Mouse (Mus musculus) limb, embryonic 14.5 days (tissue): ENCODE measurements at regions not wholly inside any gene's neighbourhood (a gene's known extent, or its start where the extent isn't known, plus 50 kb on each side); places are given as distances from the start of the nearest gene placed in this dataset.

Experiments
- ATAC-seq: fragments of 200-750 bp; cut with Nextera tagmentation; 2 replicates; pipeline ENCODE4 v1.8.0; 2017; ENCODE audit warnings: low read depth, moderate number of reproducible peaks, moderate TSS enrichment; ENCODE audit not compliant: low FRiP score
- DNase-seq: peaks from one replicate; pipeline ENCODE4 v3.0.0-alpha.2; 2015; ENCODE audit warnings: low spot score
- H3K27ac ChIP-seq: fragments of 300-500 bp; sonication (generic); replicated peaks from 2 replicates; pipeline ENCODE4 v1.5.1; 2014; ENCODE audit warnings: low read depth, mild to moderate bottlenecking, low read length, moderate library complexity, mixed read lengths
- H3K27me3 ChIP-seq: fragments of 300-500 bp; sonication (generic); 2 replicates; pipeline ENCODE4 v1.6.1; 2014; ENCODE audit warnings: low read length, mixed read lengths; ENCODE audit not compliant: control insufficient read depth, insufficient read depth
- H3K36me3 ChIP-seq: fragments of 300-500 bp; sonication (generic); 2 replicates; pipeline ENCODE4 v1.6.1; 2014; ENCODE audit warnings: mild to moderate bottlenecking, low read length, moderate library complexity, mixed read lengths; ENCODE audit not compliant: control insufficient read depth, insufficient read depth
- H3K4me1 ChIP-seq: fragments of 300-500 bp; sonication (generic); 2 replicates; pipeline ENCODE4 v1.6.1; 2014; ENCODE audit warnings: antibody characterized with exemption, low read length, mixed read lengths; ENCODE audit not compliant: control insufficient read depth, insufficient read depth
- H3K4me2 ChIP-seq: fragments of 300-500 bp; sonication (generic); replicated peaks from 2 replicates; pipeline ENCODE4 v1.6.1; 2014; ENCODE audit warnings: low read depth, mild to moderate bottlenecking, low read length, moderate library complexity; ENCODE audit not compliant: severe bottlenecking
- H3K4me3 ChIP-seq: fragments of 300-500 bp; sonication (generic); replicated peaks from 2 replicates; pipeline ENCODE4 v1.5.1; 2014; ENCODE audit warnings: low read length
- H3K9ac ChIP-seq: fragments of 300-500 bp; sonication (generic); 2 replicates; pipeline ENCODE4 v1.6.1; 2014; ENCODE audit warnings: mild to moderate bottlenecking, low read depth, low read length, moderate library complexity; ENCODE audit not compliant: severe bottlenecking
- H3K9me3 ChIP-seq: fragments of 300-500 bp; sonication (generic); 2 replicates; pipeline ENCODE4 v1.6.1; 2016; ENCODE audit warnings: low read length; ENCODE audit not compliant: control insufficient read depth
- POLR2A ChIP-seq: fragments of 200-500 bp; IDR thresholded peaks from 2 replicates; pipeline ENCODE4 v1.8.0; 2012; ENCODE audit warnings: inconsistent platforms, mild to moderate bottlenecking, moderate library complexity, borderline replicate concordance; ENCODE audit not compliant: insufficient read depth, insufficient read length; ENCODE audit errors: extremely low read depth
- WGBS: fragments of 180-500 bp; shearing (Covaris S2); extraction: QIAGEN DNeasy Blood & Tissue Kit; methylation state at CpG from one replicate; pipeline ENCODE4 v1.1.7; 2014; 5-methylcytosine and 5-hydroxymethylcytosine counted together

GRCm38 (mm10) chr11:24328481-24328880, 250.6 kb downstream of the Bcl11a start:
- H3K4me2 ChIP-seq = no peak overlapping the region
- WGBS = 53% methylated on average over 4 of the region's 4 CpGs
- no peaks in the 10 kb centered on the region for H3K27me3 ChIP-seq
- no peak for TF ChIP-seq POLR2A
- H3K27ac ChIP-seq = no peak overlapping the region
- no peaks in the 10 kb centered on the region for H3K4me1 ChIP-seq
- H3K4me3 ChIP-seq = no peak overlapping the region
- H3K9me3 ChIP-seq = no peaks in the 10 kb centered on the region
- DNase-seq = no peak
- H3K9ac ChIP-seq = no peak overlapping the region
- ATAC-seq = no peak
- H3K36me3 ChIP-seq = no peaks in the 10 kb centered on the region

GRCm38 (mm10) chr11:24330366-24331124, 252.7 kb downstream of the Bcl11a start:
- DNase-seq (no peak), ATAC-seq (no peak)
- Histone ChIP-seq H3K4me3 (no peak overlapping the region), H3K36me3 (no peaks in the 10 kb centered on the region), H3K27me3 (no peaks in the 10 kb centered on the region), H3K4me1 (no peaks in the 10 kb centered on the region), H3K9ac (no peak overlapping the region), H3K9me3 (no peaks in the 10 kb centered on the region), H3K4me2 (no peak overlapping the region), H3K27ac (no peak overlapping the region)
- 50% methylated on average over 10 of the region's 10 CpGs for WGBS
- TF ChIP-seq POLR2A = no peak

GRCm38 (mm10) chr11:24332241-24332640, 254.4 kb downstream of the Bcl11a start:
- DNase-seq = no peak
- Histone ChIP-seq H3K9ac (no peak overlapping the region), H3K9me3 (no peaks in the 10 kb centered on the region), H3K4me3 (no peak overlapping the region), H3K4me2 (no peak overlapping the region), H3K27ac (no peak overlapping the region), H3K27me3 (no peaks in the 10 kb centered on the region), H3K36me3 (no peaks in the 10 kb centered on the region), H3K4me1 (no peaks in the 10 kb centered on the region)
- no peak for ATAC-seq
- 84% methylated on average over 3 of the region's 3 CpGs for WGBS
- no peak for TF ChIP-seq POLR2A

GRCm38 (mm10) chr11:24333111-24333510, 255.3 kb downstream of the Bcl11a start:
- ATAC-seq (no peak), DNase-seq (no peak)
- H3K27ac ChIP-seq = no peak overlapping the region
- H3K9me3 ChIP-seq = no peaks in the 10 kb centered on the region
- WGBS = 89% methylated on average over 6 of the region's 6 CpGs
- no peaks in the 10 kb centered on the region for H3K27me3 ChIP-seq
- H3K4me2 ChIP-seq = no peak overlapping the region
- no peaks in the 10 kb centered on the region for H3K36me3 ChIP-seq
- TF ChIP-seq POLR2A = no peak
- no peak overlapping the region for H3K4me3 ChIP-seq
- H3K9ac ChIP-seq = no peak overlapping the region
- no peaks in the 10 kb centered on the region for H3K4me1 ChIP-seq

GRCm38 (mm10) chr11:24335256-24335655, 257.4 kb downstream of the Bcl11a start:
- 94% methylated on average over 4 of the region's 4 CpGs for WGBS
- H3K36me3 ChIP-seq = no peaks in the 10 kb centered on the region
- H3K27me3 ChIP-seq = no peaks in the 10 kb centered on the region
- DNase-seq (no peak), ATAC-seq (no peak)
- H3K9me3 ChIP-seq = no peaks in the 10 kb centered on the region
- no peak overlapping the region for H3K9ac ChIP-seq
- H3K4me3 ChIP-seq = no peak overlapping the region
- no peak for TF ChIP-seq POLR2A
- no peak overlapping the region for H3K4me2 ChIP-seq
- no peaks in the 10 kb centered on the region for H3K4me1 ChIP-seq
- H3K27ac ChIP-seq = no peak overlapping the region

- WGBS = 86% methylated on average over 1 of the region's 1 CpGs
- ATAC-seq = no peak
- no peak overlapping the region for H3K27ac ChIP-seq
- no peaks in the 10 kb centered on the region for H3K27me3 ChIP-seq
- H3K9ac ChIP-seq = no peak overlapping the region
- no peaks in the 10 kb centered on the region for H3K4me1 ChIP-seq
- no peak overlapping the region for H3K4me2 ChIP-seq
- DNase-seq = no peak
- no peaks in the 10 kb centered on the region for H3K9me3 ChIP-seq
- no peak for TF ChIP-seq POLR2A
- no peaks in the 10 kb centered on the region for H3K36me3 ChIP-seq
- no peak overlapping the region for H3K4me3 ChIP-seq
Observed at GRCm38 (mm10) chr11:24338111-24338510, 260.3 kb downstream of the Bcl11a start.
